Mouse (Mus musculus): ENCODE results near the gene Defb9. TPM values are rescaled to one million over a fixed set of nuclear protein-coding genes. Genes with fewer than 3 reads are reported as not detected.
"Not testable (repeated sequence)": the region's sequence is repeated elsewhere in the genome, so short reads cannot be mapped to it uniquely, and the experiment has no call there.

The Defb9 gene
- not detected for total RNA-seq (2021)
- long read RNA-seq, experiment 1: 0 reads
- long read RNA-seq, experiment 2: 0 reads

DNA sequence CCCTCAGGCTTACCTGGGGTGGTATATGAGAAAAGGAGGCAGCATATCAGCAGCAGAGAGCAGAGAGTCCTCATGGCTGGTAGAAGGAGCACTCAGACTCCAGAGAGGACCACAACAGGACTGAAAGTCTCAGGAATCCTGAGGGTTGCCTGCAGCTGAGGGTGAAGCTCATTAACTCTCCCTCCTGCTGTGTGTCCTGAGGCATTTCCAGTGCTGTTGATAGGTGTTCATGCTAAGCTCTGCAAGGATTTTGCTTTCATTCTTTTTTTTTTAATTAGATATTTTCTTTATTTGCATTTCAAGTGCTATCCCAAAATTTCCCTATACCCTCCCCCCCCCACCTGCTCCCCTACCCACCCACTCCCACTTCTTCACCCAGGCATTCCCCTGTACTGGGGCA, at the start of gene Defb9:
Gene Defb9, minus strand, starts transcription at position 101 of the 400 bp plus-strand sequence.
- DNase-seq: not testable (repeated sequence)

DNA sequence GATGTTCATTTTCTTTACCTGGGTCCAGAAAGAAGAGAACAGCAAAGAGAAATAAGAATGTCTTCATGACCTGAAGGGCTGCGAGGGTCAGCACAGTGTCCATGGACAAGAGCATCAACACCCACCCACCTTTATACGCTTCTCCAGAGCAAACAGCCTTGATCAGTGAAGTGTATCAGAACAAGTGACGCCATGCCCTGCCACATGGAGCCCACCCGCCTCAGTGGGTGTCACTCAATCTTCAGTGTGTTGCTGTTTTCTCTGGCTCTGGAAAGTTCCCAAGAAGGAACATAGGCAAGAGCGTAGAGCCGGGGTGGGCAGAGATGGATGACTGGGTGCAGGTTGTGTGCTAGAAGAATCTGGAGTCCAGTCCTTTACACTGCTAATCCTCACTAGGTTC, 47.4 kb upstream of the Defb9 start, which contains the start of gene Defb15:
Gene Defb15, minus strand, starts transcription at position 101 of the 400 bp plus-strand sequence.
- DNase-seq: no peak

DNA sequence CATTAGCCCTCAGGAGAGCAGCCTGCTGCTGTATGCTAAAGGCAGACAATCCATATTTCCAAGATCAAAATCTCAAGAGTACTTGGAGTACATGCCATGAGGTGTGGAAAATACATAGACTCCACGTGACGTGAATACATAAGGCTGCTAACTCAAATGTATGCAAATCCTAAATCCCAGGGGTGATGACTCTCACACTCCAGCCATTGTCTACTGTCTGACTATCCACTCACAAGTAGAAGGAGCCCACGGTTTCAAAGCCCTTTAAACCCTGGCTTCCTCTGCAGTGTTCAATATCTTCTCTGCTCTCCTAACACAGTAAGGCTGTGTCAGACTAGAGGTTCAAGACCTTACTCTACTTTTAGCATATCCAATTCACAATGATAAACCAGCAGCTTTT, 45.5 kb upstream of the Defb9 start:
- DNase-seq: not testable (repeated sequence)

DNA sequence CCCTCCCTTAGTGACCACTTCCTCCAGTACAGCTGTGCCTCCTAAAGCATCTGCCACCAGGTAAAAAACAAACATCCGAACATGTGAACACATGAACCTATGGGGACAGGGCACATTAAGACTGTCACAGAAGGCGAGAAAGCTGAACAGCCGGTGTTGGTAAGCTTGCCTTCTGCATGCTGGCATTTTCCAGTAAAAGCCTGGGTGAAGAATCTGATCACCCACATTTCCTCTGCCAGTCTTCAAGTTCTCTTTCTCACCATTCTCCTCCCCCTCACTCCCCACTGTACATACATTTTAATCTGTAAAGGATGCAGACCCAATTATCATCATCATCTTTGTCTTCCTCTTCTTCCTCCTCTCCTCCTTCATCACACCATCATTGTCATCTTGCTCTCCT, 30.4 kb upstream of the Defb9 start:
- DNase-seq: no peak

DNA sequence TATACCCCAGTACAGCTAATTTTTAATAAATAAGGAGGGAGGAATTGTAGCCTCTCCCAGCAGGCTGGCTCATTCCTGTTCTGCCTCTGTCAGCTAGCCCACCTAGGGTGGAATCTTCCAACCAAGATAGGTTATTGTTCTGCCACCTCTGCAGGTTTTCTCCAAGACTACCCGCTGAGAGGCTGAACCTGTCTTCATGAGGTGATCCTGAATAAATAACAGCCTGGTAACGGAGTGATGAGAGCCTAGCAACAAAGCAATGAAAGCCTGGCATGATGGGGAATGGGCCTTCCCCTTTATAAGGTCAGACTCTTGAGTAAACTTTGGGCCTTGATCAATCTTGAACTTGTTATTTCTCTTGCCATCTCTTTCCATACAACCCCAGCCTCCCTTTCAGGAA, 27.3 kb upstream of the Defb9 start:
- DNase-seq: no peak

DNA sequence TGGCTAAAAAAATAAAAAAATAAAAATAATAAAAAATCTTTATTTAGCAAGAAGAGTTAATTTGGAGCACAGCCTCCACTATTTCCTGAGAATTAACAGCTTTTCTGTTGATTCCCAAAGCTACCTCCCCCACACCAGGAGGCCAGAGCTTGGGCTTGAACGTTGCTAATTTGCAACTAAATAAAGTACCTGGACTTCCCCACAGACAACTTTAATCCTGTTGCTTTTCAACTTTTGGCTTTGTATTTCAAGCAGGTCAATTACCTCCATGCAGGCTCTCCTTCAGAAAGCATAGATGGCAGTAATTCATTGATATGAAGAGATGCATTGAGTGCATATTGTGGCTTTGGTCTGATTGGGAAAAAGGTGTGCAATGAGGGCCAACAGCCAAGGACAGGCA, 26.7 kb upstream of the Defb9 start:
- no peak for DNase-seq

DNA sequence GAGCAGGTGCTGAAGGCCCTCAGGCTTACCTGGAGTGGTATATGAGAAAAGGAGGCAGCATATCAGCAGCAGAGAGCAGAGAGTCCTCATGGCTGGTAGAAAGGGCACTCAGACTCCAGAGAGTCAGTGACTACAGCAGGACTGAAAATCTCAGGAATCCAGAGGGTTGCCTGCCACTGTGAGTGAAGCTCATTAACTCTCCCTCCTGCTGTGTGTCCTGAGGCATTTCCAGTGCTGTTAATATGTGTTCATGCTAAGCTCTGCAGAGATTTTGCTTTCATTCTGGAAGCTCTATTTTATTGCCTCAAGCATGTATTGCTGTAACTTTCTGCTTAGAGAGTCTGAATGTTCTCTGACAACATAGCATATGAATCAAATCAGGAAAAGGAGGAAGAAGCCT, 21.1 kb upstream of the Defb9 start, which contains the start of gene Defb11:
Gene Defb11, minus strand, starts transcription at position 123 of the 400 bp plus-strand sequence.
- not testable (repeated sequence) for DNase-seq

DNA sequence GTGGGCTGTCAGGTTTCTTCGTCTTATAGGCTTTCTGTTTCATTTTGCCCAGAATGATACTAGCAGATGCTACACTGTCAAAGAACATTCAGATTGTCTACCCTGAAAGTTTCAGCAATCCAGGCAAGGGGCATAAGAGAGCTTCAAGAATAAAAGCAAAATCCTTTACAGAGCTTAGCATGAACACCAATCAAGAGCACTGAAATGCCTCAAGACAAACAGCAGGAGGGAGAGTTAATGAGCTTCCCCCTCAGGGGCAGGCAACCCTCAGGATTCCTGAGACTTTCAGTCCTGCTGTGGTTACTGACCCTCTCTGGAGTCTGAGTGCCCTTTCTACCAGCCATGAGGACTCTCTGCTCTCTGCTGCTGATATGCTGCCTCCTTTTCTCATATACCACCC, 26.6 kb downstream of the Defb9 start, which contains the start of gene Defb10:
Gene Defb10, plus strand, starts transcription at position 316 of the 400 bp plus-strand sequence.
- DNase-seq: not testable (repeated sequence)

Other genes with a start within 250 kb of the Defb9 start
- not detected for gene Defa17, start 229.6 kb downstream of the Defb9 start, total RNA-seq (2021)
- gene Defa34, start 219.6 kb downstream of the Defb9 start, total RNA-seq (2021): not detected
- not detected for gene AY761184, start 181.8 kb downstream of the Defb9 start, total RNA-seq (2021)
- not detected for gene Defa24, start 150.9 kb downstream of the Defb9 start, total RNA-seq (2021)
- not detected for gene Defb50, start 61.9 kb downstream of the Defb9 start, total RNA-seq (2021)
- not detected for gene Defb2, start 45.5 kb downstream of the Defb9 start, total RNA-seq (2021)
- not detected for gene Defb10, start 26.5 kb downstream of the Defb9 start, total RNA-seq (2021)
- not detected for gene Defb11, start 21.0 kb upstream of the Defb9 start, total RNA-seq (2021)
- gene Defb15, start 47.3 kb upstream of the Defb9 start, total RNA-seq (2021): not detected
- not detected for gene Defb35, start 52.9 kb upstream of the Defb9 start, total RNA-seq (2021)
- not detected for gene Defb13, start 61.3 kb upstream of the Defb9 start, total RNA-seq (2021)
- not detected for gene Fam90a1a, start 73.3 kb upstream of the Defb9 start, total RNA-seq (2021)
- gene Ccdc70, start 84.4 kb upstream of the Defb9 start, total RNA-seq (2021): not detected
- gene Atp7b, start 174.9 kb upstream of the Defb9 start, total RNA-seq (2021): under 1 TPM in 1 of 2 experiments, not detected in 1; 0.03 TPM
- gene Alg11, start 175.3 kb upstream of the Defb9 start, total RNA-seq (2021): 1 to 10 TPM; 4.2 to 4.8 TPM
- under 1 TPM in 1 of 2 experiments, not detected in 1; 0.23 TPM for gene Nek5, start 239.6 kb upstream of the Defb9 start, total RNA-seq (2021)